Mouse (Mus musculus): Measurements from ENCODE around the gene Tnfrsf13b.
"Not testable (repeated sequence)": the region's sequence is repeated elsewhere in the genome, so short reads cannot be mapped to it uniquely, and the experiment has no call there.

The Tnfrsf13b gene

DNA sequence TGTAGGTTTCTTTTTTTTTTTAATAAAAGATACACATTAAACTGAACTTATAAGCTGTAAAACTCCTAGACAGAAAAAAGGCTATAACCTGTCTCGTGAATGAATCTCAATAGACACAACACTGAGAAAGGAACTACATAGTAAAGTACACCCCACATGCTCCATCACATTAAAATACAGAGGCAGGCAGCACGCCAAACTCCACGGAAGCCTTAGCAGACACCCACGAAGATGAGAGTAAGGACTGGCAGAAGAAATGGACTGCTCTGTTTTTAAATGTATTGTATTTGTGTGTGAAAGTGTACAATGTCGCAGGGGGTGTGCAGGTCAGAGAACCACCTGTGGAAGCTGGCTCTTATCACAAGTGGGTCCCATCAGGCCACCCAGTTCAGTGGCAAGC lies 43.6 kb downstream of the Tnfrsf13b start:
- in situ Hi-C loops (cut with MboI) = no loop called here

DNA sequence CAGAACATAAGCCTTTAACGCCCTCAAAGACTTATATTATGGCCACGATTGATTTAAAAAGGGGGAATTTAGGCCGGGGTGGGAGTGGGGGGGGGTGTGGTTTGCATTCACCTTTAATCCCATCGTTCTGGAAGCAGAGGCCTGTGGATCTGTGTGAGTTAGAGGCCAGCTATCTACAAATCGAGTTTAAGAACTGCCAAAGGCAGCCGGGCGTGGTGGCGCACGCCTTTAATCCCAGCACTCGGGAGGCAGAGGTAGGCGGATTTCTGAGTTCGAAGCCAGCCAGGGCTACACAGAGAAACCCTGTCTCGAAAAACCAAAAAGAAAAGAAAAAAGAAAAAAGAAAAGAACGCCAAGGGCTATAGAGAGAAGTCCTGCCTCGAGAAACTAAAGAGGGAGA lies 46.9 kb downstream of the Tnfrsf13b start:
- in situ Hi-C loops (cut with MboI) = not testable (repeated sequence)

DNA sequence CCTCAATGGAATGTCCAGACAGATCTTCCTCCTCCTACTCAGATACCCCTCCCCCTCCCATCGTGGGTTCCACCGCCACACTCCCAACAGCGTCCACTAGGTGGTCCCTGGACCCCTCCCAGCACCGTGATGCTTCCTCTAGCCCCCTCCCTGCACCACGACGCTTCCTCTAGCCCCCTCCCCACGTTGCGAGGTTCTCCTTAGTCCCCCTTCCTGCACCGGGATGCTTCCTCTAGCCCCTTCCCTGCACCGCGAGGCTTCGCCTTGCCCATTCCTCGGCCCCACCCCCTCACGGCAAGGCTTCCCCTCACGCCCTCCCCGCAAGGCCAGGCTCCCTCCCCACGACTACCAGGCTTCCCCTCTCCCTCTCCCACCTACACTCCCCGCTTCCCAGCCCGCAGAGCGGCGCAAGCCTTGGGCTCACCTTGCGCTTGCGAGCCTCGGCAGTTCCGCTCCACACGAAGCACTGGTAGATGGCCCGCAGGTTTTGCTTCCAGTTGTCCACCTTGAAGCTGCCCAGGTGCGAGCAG lies 47.8 kb downstream of the Tnfrsf13b start:
- in situ Hi-C loops (cut with MboI) = no loop called here

DNA sequence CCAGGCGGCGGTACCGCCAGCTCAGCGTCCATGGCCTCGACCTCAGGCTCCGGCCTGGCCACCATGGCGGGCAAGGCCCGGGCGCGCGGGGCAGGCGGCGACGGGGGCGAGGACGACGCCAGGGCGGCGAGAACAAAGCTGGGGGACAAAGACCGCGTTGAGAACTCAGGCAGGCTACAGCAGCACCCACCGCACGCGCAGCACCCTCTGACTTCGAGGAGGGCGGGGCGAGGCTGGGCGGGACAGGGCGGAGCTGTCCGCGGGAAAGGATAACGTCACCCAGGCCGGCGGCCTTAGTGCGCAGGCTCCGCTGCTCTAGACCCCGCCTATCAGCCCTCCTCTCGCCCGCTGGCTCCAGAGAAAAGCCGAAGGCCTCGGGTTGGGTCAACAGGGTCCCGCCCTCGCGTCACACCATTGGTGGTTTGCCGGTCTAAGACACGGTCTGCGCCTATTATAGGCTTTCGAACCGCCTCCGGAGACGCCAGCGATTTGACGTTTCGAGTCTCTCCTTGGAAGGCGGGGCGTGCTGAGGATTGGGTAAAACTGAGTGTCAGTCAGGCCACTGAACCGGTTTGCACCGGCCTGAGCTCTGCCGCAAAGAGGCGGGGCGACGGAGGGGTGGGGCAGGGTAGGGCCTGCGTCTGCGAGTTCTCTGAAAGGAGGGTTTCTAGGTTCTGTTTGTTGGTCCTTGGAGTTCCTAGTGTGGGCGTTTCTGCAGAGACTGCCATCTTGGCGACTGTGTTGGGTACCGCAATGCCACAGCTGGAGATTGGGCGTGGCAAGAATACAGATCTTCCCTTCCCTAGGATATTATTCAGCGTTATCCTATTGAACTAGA lies 48.5 kb downstream of the Tnfrsf13b start, which contains the start of gene Usp22:
Gene Usp22 (minus strand): TSS at position 235 of the 838 bp plus-strand sequence.
- in situ Hi-C loops (cut with MboI) = no loop called here

DNA sequence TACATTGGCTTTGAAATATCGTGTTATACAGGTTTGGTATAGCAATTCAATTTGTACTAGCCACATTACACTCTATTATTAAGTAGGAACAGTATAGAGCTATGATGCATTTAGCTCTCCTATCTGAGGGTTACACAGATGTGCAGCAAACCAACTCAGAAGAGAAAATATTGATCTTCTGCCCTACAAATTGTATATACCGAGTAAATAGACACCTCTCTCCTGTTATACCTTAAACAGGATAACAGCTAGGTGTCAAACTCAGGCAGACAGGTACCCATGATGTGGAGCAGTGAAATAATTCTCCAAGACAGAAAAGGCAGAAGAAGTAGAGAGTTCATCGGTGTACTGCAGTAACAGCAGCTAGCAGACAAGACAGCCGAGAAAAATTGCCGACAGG lies 49.2 kb downstream of the Tnfrsf13b start:
- in situ Hi-C loops (cut with MboI) = no loop called here

DNA sequence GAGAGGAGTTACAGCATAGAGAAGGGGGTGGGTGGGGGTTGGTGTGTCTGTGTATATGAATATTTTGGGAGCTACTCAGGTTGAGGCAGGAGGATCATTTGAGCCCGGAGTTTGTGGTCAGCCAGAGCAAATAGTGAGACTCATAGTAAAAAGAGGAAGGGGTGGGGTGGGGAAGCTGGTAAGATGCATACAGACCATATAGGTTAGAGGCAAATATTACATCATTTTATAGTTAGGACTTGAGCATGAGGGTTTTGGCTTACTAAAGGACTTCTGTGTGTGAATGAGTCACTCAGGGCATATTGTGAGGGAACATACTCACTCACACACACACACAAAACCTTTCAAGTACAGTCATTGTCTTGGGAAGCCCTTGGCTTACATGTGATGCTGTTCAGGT lies 49.8 kb downstream of the Tnfrsf13b start:
- in situ Hi-C loops (cut with MboI) = no loop called here

DNA sequence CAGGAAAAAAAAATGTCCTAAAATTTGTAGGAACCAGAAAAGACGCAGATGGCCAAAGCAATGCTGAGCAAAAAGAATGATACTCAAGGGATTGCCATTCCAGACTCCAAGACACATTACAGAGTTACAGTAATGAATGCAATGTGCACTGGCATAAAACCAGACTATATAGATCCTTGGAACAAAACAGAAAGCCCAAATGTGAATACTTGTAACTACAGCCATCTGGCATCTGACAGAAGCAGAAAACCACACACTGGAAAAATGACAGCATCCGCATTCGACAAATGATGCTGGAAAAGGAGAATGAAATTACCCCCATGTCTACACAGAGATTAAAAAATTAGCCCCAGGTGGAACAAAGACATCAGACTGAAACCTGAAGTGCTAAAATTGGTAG lies 53.8 kb downstream of the Tnfrsf13b start:
- in situ Hi-C loops (cut with MboI) = no loop called here

DNA sequence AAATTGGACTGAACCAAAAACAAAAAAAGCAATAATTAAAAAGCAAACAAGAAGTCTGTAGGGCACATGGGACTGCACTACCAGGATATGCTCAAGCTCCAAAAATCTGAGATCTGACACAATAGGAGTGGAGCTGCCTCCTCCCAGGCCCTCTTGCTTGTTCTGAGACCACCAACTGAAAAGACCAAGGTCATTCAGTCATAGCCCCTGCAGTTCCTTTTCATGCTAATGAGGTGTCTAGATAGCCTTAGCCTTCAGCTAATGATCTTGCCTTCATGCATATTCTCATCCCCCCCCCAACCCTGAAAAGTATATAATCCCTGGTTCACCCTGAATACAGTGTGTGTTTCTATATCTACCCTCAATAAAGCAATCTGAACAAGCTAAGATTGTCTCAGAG lies 55.1 kb downstream of the Tnfrsf13b start:
- in situ Hi-C loops (cut with MboI) = no loop called here

DNA sequence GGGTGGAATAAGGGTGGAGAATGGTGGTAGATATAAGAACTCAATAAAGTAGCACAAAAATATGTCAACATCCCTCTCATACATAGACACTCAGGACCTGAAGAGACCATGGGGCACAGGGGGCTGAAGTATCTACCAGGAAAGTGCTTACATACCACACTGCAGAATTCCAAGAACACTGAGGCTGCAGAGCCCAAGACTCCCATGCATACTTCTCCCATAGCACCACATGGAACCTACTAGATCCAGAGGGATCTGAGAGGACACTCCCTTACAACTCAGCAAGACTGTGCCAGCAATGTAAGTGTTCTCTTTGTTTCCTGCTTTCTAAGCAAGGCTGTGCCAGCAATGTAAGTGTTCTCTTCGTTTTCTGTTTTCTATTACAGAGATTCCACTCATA lies 57.3 kb downstream of the Tnfrsf13b start:
- in situ Hi-C loops (cut with MboI) = no loop called here

DNA sequence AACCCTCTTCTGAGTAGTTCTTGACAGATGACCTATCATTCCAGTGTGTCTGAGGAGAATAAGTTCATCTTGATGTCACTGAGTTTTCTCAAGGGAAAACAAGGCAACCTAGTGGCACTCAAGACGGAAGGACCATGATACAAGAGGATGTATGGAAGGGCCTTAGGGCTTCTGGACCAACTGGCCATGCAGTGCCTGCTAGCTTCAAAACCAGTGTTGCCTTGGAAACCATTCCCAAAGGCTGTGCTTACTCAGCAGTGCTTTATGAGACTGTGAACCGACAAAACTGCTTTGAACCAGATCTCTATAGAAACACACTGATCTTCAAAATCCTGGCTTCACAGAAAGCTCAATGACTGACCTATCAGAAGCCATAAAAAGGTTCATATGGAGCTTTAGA lies 64.2 kb downstream of the Tnfrsf13b start:
- in situ Hi-C loops (cut with MboI) = no loop called here

DNA sequence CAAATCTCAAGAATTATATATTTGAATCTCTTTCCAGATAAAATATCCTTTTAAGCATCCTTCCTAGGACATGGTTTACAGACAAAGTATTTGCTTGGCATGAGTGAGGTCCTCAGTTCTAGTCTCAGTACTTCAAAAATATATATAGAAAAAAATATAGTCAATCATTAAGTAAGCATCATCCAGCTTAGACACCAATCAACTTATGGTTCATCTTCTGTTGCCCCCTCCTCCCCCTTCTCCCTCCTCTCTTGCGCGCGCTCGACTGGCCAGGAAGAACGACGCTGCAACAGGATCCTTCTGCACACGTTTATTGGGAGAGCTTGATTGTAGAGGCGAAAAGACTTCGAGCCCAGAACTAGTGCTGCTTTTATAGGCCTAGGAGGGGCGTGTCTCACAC lies 65.6 kb downstream of the Tnfrsf13b start:
- in situ Hi-C loops (cut with MboI) = not testable (repeated sequence)

DNA sequence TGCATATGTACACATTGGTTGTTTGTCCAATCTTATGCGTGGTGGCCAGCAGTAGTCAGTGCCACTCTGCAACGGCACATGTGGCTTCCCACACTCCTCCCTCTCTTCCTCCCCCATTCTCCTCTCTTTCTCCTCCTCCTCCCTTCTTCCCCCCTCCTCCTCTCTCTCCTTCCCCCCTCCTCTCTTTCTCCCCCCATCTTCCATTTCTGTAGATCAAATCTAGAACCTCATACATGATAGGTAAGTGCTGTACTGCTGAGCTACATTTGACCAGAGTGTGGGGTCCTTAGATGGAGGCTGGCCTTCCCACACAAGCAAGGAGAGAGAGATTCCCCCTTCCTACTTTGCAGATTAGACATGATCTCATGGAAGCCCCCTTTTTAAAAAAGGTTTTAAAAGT lies 66.2 kb downstream of the Tnfrsf13b start:
- in situ Hi-C loops (cut with MboI) = no loop called here

DNA sequence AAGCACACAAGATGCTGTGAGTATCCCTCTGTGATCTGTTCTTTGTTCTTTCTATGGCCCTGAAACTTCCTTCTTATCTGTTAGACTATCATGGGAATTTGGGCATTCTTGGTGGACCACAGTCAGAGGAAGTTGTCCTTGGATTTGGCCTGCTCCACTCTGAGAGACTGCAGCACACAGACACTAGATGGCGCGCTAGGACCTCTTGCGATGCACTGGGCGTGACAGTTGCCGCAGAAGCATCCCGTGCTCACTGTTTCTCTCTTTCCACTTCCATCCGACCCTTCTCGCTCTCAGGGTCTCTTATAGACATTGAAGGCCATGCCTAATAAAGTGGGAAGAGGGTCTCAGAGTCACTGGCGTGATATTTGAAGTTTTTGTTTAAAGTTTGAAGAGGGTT lies 66.8 kb downstream of the Tnfrsf13b start:
- in situ Hi-C loops (cut with MboI) = no loop called here

DNA sequence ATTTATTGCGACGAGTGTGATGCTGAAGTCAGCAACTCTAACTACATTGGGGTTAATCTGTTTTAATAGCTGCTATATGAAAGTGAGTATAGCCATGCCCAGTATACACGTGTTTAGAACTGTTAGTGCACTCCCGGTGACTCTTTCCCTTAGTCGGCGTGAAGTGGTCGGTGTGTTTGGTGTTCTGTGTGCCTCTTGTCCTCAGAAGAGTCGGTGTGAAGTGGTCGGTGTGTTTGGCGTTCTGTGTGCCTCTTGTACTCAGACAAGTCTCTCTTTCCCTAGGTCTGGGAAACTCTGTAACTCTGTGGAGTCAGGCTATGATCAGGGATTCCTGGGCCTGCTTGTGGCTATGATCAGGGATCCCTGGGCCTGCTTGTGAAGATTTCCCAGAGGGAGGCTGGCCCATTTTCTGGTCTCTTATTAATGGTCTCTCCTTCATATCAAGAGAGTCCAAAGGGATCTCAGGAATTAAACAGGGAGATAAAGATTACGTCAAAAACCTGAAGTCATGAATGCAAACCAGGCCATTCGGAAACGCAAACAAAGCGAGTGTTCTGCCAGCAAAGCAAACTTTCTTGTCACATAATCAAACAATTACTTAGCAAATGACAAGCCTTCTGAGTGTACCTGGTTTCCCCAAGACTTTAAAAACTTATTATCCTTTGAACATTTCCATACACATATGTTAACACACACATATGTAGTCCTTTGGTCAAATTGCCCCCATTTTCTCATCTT lies 70.2 kb downstream of the Tnfrsf13b start:
- in situ Hi-C loops (cut with MboI) = no loop called here

DNA sequence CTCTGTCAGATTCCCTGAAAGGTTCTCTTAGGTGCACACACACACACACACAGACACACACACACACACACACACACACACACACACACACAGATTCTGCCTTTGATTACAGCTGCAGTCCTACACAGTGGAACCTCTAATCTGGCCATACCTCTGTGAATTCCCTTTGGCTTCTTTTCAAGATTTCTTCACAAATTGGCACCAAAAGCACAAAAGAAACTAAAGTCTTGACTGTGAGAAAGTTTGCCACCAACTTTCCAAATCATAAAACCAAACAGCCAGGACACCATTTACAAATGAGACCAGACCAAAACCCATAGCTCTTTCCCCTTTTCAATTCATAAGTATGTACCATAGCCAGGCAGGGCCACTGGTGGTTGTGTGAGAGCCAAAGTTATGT lies 71.4 kb downstream of the Tnfrsf13b start:
- in situ Hi-C loops (cut with MboI) = no loop called here

Measured in mature B cell (primary cell).